ENCODE assay signal across 27 mouse cellular contexts in genomic region chr7:98333507-98333906, GRCm38 (mm10). TPM values are rescaled to one million over a fixed set of nuclear protein-coding genes. Genes with fewer than 3 reads are reported as not detected.
DNase-seq lines count a peak whose midpoint lies in the region; ATAC-seq and TF ChIP-seq lines count a peak whose summit lies in the region.
"Had no signal": no experiment of that assay in that cellular context is flagged by ENCODE, and none has a peak within 500 bp of the region (broad histone marks: within the 10 kb centered on the region; RNA-seq: fewer than 3 reads in every experiment).

No protein-coding gene starts in this region.

- no peak for TF ChIP-seq POLR2A in liver, adult 2 months (IDR thresholded peaks at IDR 0.05; ENCODE audit: extremely low read depth, insufficient read depth, low read length)

- H3K79me2 ChIP-seq in liver, adult 2 months (ENCODE audit: control insufficient read depth, insufficient read depth, low read length): no peaks in the 10 kb centered on the region

- H3K4me2 ChIP-seq in liver, embryonic 12.5 days: no peak overlapping the region
- no peak overlapping the region for H3K4me2 ChIP-seq in midbrain, embryonic 11.5 days
- H3K4me2 ChIP-seq in midbrain, embryonic 15.5 days: no peak overlapping the region
- H3K4me2 ChIP-seq: embryonic facial prominence, embryonic 13.5 days; embryonic facial prominence, embryonic 15.5 days; forebrain, embryonic 12.5 days had no signal

- no peaks in the 10 kb centered on the region for H3K27me3 ChIP-seq in liver, adult 2 months (ENCODE audit: control insufficient read depth, insufficient read depth, low read length)
- H3K27me3 ChIP-seq in liver, embryonic 12.5 days (replicated peaks): no peaks in the 10 kb centered on the region
- H3K27me3 ChIP-seq in midbrain, embryonic 11.5 days (ENCODE audit: control insufficient read depth, insufficient read depth, low read length): no peaks in the 10 kb centered on the region
- H3K27me3 ChIP-seq in midbrain, embryonic 15.5 days (replicated peaks): no peaks in the 10 kb centered on the region
- H3K27me3 ChIP-seq: CH12.LX; embryonic facial prominence, embryonic 13.5 days; embryonic facial prominence, embryonic 15.5 days; forebrain, embryonic 12.5 days; Patski had no signal

- 0 out of 2 replicates have a peak overlapping the region, but pooled peaks have one; percentile 22 for H3K27ac ChIP-seq in liver, adult 2 months (replicated peaks; ENCODE audit: insufficient read depth, low read depth, low read length)
- H3K27ac ChIP-seq in liver, embryonic 12.5 days: no peak overlapping the region
- no peak overlapping the region for H3K27ac ChIP-seq in midbrain, embryonic 11.5 days (ENCODE audit: low read depth, low read length)
- H3K27ac ChIP-seq in midbrain, embryonic 15.5 days: no peak overlapping the region
- H3K27ac ChIP-seq: embryonic facial prominence, embryonic 13.5 days; embryonic facial prominence, embryonic 15.5 days; forebrain, embryonic 10.5 days; forebrain, embryonic 12.5 days had no signal

- 38% methylated on average over 5 of the region's 5 CpGs for WGBS in liver, adult 2 months
- 79% methylated on average over 5 of the region's 5 CpGs for WGBS in liver, embryonic 12.5 days (ENCODE audit: insufficient replicate concordance)
- 86% methylated on average over 5 of the region's 5 CpGs for WGBS in midbrain, embryonic 11.5 days
- 91% methylated on average over 5 of the region's 5 CpGs for WGBS in midbrain, embryonic 15.5 days

- no peaks in the 10 kb centered on the region for H3K36me3 ChIP-seq in liver, adult 2 months (ENCODE audit: control insufficient read depth, insufficient read depth, low read length)
- no peaks in the 10 kb centered on the region for H3K36me3 ChIP-seq in liver, embryonic 12.5 days
- H3K36me3 ChIP-seq in midbrain, embryonic 11.5 days (ENCODE audit: control insufficient read depth, insufficient read depth, low read length): no peaks in the 10 kb centered on the region
- H3K36me3 ChIP-seq in midbrain, embryonic 15.5 days (replicated peaks): no peaks in the 10 kb centered on the region
- H3K36me3 ChIP-seq: embryonic facial prominence, embryonic 13.5 days; embryonic facial prominence, embryonic 15.5 days; forebrain, embryonic 10.5 days; forebrain, embryonic 12.5 days; G1E had no signal

- H3K4me1 ChIP-seq in liver, adult 2 months (ENCODE audit: control insufficient read depth, insufficient read depth, low read length): peaks cover 21% of the 10 kb centered on the region
- peaks cover 58% of the 10 kb centered on the region for H3K4me1 ChIP-seq in liver, embryonic 12.5 days
- no peaks in the 10 kb centered on the region for H3K4me1 ChIP-seq in midbrain, embryonic 11.5 days (ENCODE audit: control insufficient read depth, insufficient read depth, low read length)
- H3K4me1 ChIP-seq in midbrain, embryonic 15.5 days: no peaks in the 10 kb centered on the region
- H3K4me1 ChIP-seq: embryonic facial prominence, embryonic 15.5 days; forebrain, embryonic 10.5 days; forebrain, embryonic 12.5 days had no signal

- H3K9ac ChIP-seq in liver, adult 2 months (ENCODE audit: low read depth, low read length): no peak overlapping the region
- no peak overlapping the region for H3K9ac ChIP-seq in liver, embryonic 12.5 days
- no peak overlapping the region for H3K9ac ChIP-seq in midbrain, embryonic 11.5 days (ENCODE audit: low read length)
- H3K9ac ChIP-seq in midbrain, embryonic 15.5 days: no peak overlapping the region
- H3K9ac ChIP-seq: embryonic facial prominence, embryonic 13.5 days; embryonic facial prominence, embryonic 15.5 days; forebrain, embryonic 12.5 days; forebrain, postnatal 0 days had no signal

- no peak overlapping the region for H3K4me3 ChIP-seq in liver, adult 2 months (ENCODE audit: insufficient read depth, low read depth, low read length)
- no peak overlapping the region for H3K4me3 ChIP-seq in liver, embryonic 12.5 days
- no peak overlapping the region for H3K4me3 ChIP-seq in midbrain, embryonic 11.5 days (ENCODE audit: low read depth, low read length)
- H3K4me3 ChIP-seq in midbrain, embryonic 15.5 days: no peak overlapping the region
- H3K4me3 ChIP-seq: embryonic facial prominence, embryonic 13.5 days; embryonic facial prominence, embryonic 15.5 days; erythroblast, embryonic 14.5 days; forebrain, embryonic 10.5 days; forebrain, embryonic 12.5 days had no signal

- DNase-seq in liver, adult 2 months (ENCODE audit: extremely low read depth, low read depth, low spot score): peak; percentile 95
- DNase-seq in midbrain, embryonic 11.5 days (ENCODE audit: low spot score, missing footprints): peak; percentile 21
- no peak for DNase-seq in adrenal gland, postnatal 36 days
- DNase-seq: adrenal gland, adult 8-10 months; adrenal gland, postnatal 14 days; B cell, adult 2 months; cerebellum, adult 11-12 months; cerebellum, adult 2 months; cerebellum, adult 9-10 months; cerebellum, postnatal 36 days; embryo, embryonic 11 days; forebrain, postnatal 0 days had no signal

- no peaks in the 10 kb centered on the region for H3K9me3 ChIP-seq in liver, embryonic 12.5 days (replicated peaks)
- no peaks in the 10 kb centered on the region for H3K9me3 ChIP-seq in midbrain, embryonic 11.5 days (ENCODE audit: control insufficient read depth, low read length)
- H3K9me3 ChIP-seq in midbrain, embryonic 15.5 days: no peaks in the 10 kb centered on the region
- H3K9me3 ChIP-seq: embryonic facial prominence, embryonic 13.5 days; embryonic facial prominence, embryonic 15.5 days; forebrain, embryonic 10.5 days; forebrain, embryonic 12.5 days; G1E had no signal

- no peak for TF ChIP-seq CTCF in liver, adult 2 months (IDR thresholded peaks at IDR 0.05; ENCODE audit: low read depth, low read length)

- ATAC-seq in liver, embryonic 12.5 days: no peak
- no peak for ATAC-seq in midbrain, embryonic 11.5 days (ENCODE audit: low FRiP score)
- ATAC-seq in midbrain, embryonic 15.5 days (replicated peaks): no peak
- 0 out of 2 replicates have a peak, but pooled peaks have one; percentile 2 for ATAC-seq in megakaryocyte, adult 5-6 weeks (ENCODE audit: poor library complexity, severe bottlenecking)
- ATAC-seq: activated CD4-positive, CD25-positive, alpha-beta regulatory T cell, adult 4 months; CD4-positive, CD25-positive, alpha-beta regulatory T cell, adult 4 months; forebrain, embryonic 14.5 days; Patski had no signal

RNA-seq across cellular contexts. Expression of gene Acer3, which starts 12.5 kb away (rescaled TPM):
- total RNA-seq in liver, adult 2 months (2014; rRNA removed): 16.8 and 19.7 TPM in 2 replicates
- polyA plus RNA-seq in liver, adult 2 months (2012; rRNA removed): 7.4 and 12.2 TPM in 2 replicates
- polyA plus RNA-seq in liver, embryonic 12.5 days (2016; fragmentation: Nextera tagmentation; extraction: Ambion mirVana): 24.6 and 26.6 TPM in 2 replicates
- 15.8 and 16.6 TPM in 2 replicates for polyA plus RNA-seq in midbrain, embryonic 11.5 days (2014; fragmentation: Nextera tagmentation; extraction: Ambion mirVana)
- 18.3 and 18.8 TPM in 2 replicates for polyA plus RNA-seq in midbrain, embryonic 15.5 days (2015; fragmentation: Nextera tagmentation; extraction: Ambion mirVana)
- total RNA-seq in megakaryocyte, adult 5-6 weeks (2015): 98.2 and 107 TPM in 2 replicates
- total RNA-seq in megakaryocyte, adult 5-6 weeks (2017): 84.2 and 85.4 TPM in 2 replicates
- 10 to 100 TPM; 12.9 to 17.3 TPM for total RNA-seq in adrenal gland, postnatal 36 days (2021)

RNA-seq across cellular contexts. Expression of gene Tsku, which starts 27.6 kb away (rescaled TPM):
- total RNA-seq in liver, adult 2 months (2014; rRNA removed): 10.1 and 15.4 TPM in 2 replicates
- polyA plus RNA-seq in liver, adult 2 months (2012; rRNA removed): 57.1 and 103 TPM in 2 replicates
- 1.6 and 2.1 TPM in 2 replicates for polyA plus RNA-seq in liver, embryonic 12.5 days (2016; fragmentation: Nextera tagmentation; extraction: Ambion mirVana)
- polyA plus RNA-seq in midbrain, embryonic 11.5 days (2014; fragmentation: Nextera tagmentation; extraction: Ambion mirVana): 7.3 and 7.7 TPM in 2 replicates
- 8.5 and 8.9 TPM in 2 replicates for polyA plus RNA-seq in midbrain, embryonic 15.5 days (2015; fragmentation: Nextera tagmentation; extraction: Ambion mirVana)
- not detected in 2 replicates for total RNA-seq in megakaryocyte, adult 5-6 weeks (2015)
- 0.07 and 0.37 TPM in 2 replicates for total RNA-seq in megakaryocyte, adult 5-6 weeks (2017)
- total RNA-seq in adrenal gland, postnatal 36 days (2021): 10 to 100 TPM; 19.8 to 23.4 TPM
- total RNA-seq: common myeloid progenitor, adult 5-6 weeks; G1E had no signal
- polyA plus RNA-seq: activated CD4-positive, CD25-positive, alpha-beta regulatory T cell, adult 4 months; CD4-positive, CD25-positive, alpha-beta regulatory T cell, adult 4 months; erythroblast, embryonic 14.5 days; G1E had no signal

Comparison
In these comparisons a context has a peak if more than half of its experiments do, and no peak if none do; other contexts are left out.
1. DNase-seq: peak in liver, adult 2 months (single experiment) and midbrain, embryonic 11.5 days (single experiment); none in adrenal gland, postnatal 36 days (0 of 2).